Mouse (Mus musculus) stomach, postnatal 0 days (tissue): Measurements from ENCODE around the gene Wwox.

ENCODE experiments used
- CTCF ChIP-seq: IDR thresholded peaks from 2 replicates; pipeline ENCODE4 v1.5.1; 2016; ENCODE audit warnings: antibody characterized with exemption, low read depth, mild to moderate bottlenecking, moderate library complexity
- EP300 ChIP-seq: optimal IDR thresholded peaks from 2 replicates; pipeline ENCODE3; 2016; ENCODE audit warnings: antibody characterized with exemption

DNA sequence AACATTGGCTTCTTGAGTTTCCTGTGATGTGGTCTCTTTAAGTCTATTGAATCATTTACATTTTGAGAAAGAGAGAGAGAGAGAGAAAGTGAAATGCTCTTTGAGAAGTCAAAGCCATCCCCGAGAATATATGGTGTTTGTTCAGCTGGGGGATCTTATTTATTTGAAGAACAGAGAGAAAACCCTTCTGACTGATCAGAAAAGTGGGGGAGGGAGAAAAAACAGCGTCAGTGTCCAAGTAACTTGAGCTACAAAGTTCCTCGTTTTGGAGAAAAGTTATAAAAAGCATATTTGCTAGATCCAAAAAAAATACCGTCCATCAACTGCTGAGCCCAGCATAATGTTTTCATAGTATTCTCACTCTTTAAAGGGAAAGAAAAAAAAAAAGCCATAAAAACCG is 283.2 kb downstream of the Wwox start:
- TF ChIP-seq EP300 (no peak), CTCF (no peak)
